In genomic region chr11:53144506-53144905, GRCm38 (mm10) we compare ENCODE assay signal across 22 mouse cellular contexts.
A peak's percentile ranks its signal among the peaks of the same experiment; 100 is the strongest.
DNase-seq lines count a peak whose midpoint lies in the region; ATAC-seq lines count a peak whose summit lies in the region.
"Had no signal": no experiment of that assay in that cellular context is flagged by ENCODE, and none has a peak within 500 bp of the region (broad histone marks: within the 10 kb centered on the region; RNA-seq: fewer than 3 reads in every experiment).

No protein-coding gene starts in this region.

- no peaks in the 10 kb centered on the region for H3K27me3 ChIP-seq in kidney, embryonic 16.5 days (ENCODE audit: insufficient read depth, low read length)
- H3K27me3 ChIP-seq: embryonic facial prominence, embryonic 12.5 days; forebrain, embryonic 13.5 days; forebrain, embryonic 15.5 days had no signal

- H3K36me3 ChIP-seq in kidney, embryonic 16.5 days (ENCODE audit: insufficient read depth, low read length), result no peaks in the 10 kb centered on the region
- H3K36me3 ChIP-seq: embryonic facial prominence, embryonic 10.5 days; embryonic facial prominence, embryonic 12.5 days; forebrain, embryonic 15.5 days; G1E had no signal

- no peak overlapping the region for H3K4me3 ChIP-seq in kidney, embryonic 16.5 days (ENCODE audit: low read length)
- H3K4me3 ChIP-seq: embryonic facial prominence, embryonic 10.5 days; embryonic facial prominence, embryonic 12.5 days; forebrain, embryonic 13.5 days; forebrain, embryonic 15.5 days had no signal

- 67% methylated on average over 5 of the region's 5 CpGs for WGBS in kidney, embryonic 16.5 days

- intact Hi-C loops in left cerebral cortex, postnatal 4 days (cut with DNase I), result no loop called here

- no peak overlapping the region for H3K4me2 ChIP-seq in kidney, embryonic 16.5 days (replicated peaks; ENCODE audit: low read depth, low read length)
- H3K4me2 ChIP-seq: embryonic facial prominence, embryonic 12.5 days; forebrain, embryonic 13.5 days; forebrain, embryonic 15.5 days had no signal

- H3K9me3 ChIP-seq in kidney, embryonic 16.5 days (ENCODE audit: low read length), result no peaks in the 10 kb centered on the region
- H3K9me3 ChIP-seq: embryonic facial prominence, embryonic 10.5 days; embryonic facial prominence, embryonic 12.5 days; forebrain, embryonic 13.5 days; forebrain, embryonic 15.5 days; G1E had no signal

- no peak overlapping the region for H3K27ac ChIP-seq in kidney, embryonic 16.5 days (ENCODE audit: low read length)
- H3K27ac ChIP-seq: embryonic facial prominence, embryonic 10.5 days; embryonic facial prominence, embryonic 12.5 days; forebrain, embryonic 13.5 days; forebrain, embryonic 15.5 days had no signal

- no peak overlapping the region for H3K9ac ChIP-seq in kidney, embryonic 16.5 days (replicated peaks; ENCODE audit: low read length)
- H3K9ac ChIP-seq: embryonic facial prominence, embryonic 12.5 days; forebrain, embryonic 13.5 days; forebrain, embryonic 15.5 days had no signal

- no peak for ATAC-seq in kidney, embryonic 16.5 days (ENCODE audit: low FRiP score, low TSS enrichment)
- ATAC-seq: activated CD4-positive, CD25-positive, alpha-beta regulatory T cell, adult 4 months; CD4-positive, CD25-positive, alpha-beta regulatory T cell, adult 4 months; forebrain, embryonic 13.5 days; forebrain, embryonic 15.5 days; Patski had no signal

- no peaks in the 10 kb centered on the region for H3K4me1 ChIP-seq in kidney, embryonic 16.5 days (ENCODE audit: insufficient read depth, low read length)
- H3K4me1 ChIP-seq: embryonic facial prominence, embryonic 12.5 days had no signal

- DNase-seq in adrenal gland, adult 2 months, result peak; percentile 68
- no peak for DNase-seq in adrenal gland, postnatal 25 days
- peak; percentile 8 for DNase-seq in 416B (ENCODE audit: low read depth)
- peak; percentile 23 for DNase-seq in adrenal gland, postnatal 10 days
- peak; percentile 52 to 54 for DNase-seq in adrenal gland, postnatal 36 days
- DNase-seq in left cerebral cortex, postnatal 4 days, result no peak
- DNase-seq in frontal cortex, postnatal 25 days (ENCODE audit: low spot score in 2 of 2), result no peak
- DNase-seq: B cell, adult 2 months; cerebellum, adult 11-12 months; cerebellum, adult 2 months; cerebellum, adult 9-10 months; cerebellum, postnatal 10 days; cerebellum, postnatal 25 days had no signal

Comparison
In these comparisons a context has a peak if more than half of its experiments do, and no peak if none do; other contexts are left out.
1. DNase-seq: peak in adrenal gland, adult 2 months (single experiment), 416B (single experiment), adrenal gland, postnatal 10 days (single experiment) and adrenal gland, postnatal 36 days (2 of 2); none in adrenal gland, postnatal 25 days (single experiment), left cerebral cortex, postnatal 4 days (single experiment) and frontal cortex, postnatal 25 days (0 of 2).